Comparison of ENCODE assay signal across 7 mouse cellular contexts in genomic region chr7:119862167-119862566, GRCm38 (mm10). TPM values are rescaled to one million over a fixed set of nuclear protein-coding genes. Genes with fewer than 3 reads are reported as not detected.
DNase-seq lines count a peak whose midpoint lies in the region; ATAC-seq and TF ChIP-seq lines count a peak whose summit lies in the region.

No protein-coding gene starts in this region.

- no peak; the same call in 1 of the 2 replicates for ATAC-seq in lung, postnatal 0 days
- ATAC-seq in forebrain, embryonic 12.5 days (ENCODE audit: low FRiP score): 0 out of 2 replicates have a peak, but pooled peaks have one; percentile 13
- no peak for ATAC-seq in limb, embryonic 15.5 days (ENCODE audit: insufficient number of reproducible peaks, low FRiP score, low TSS enrichment, low read depth)

- peaks cover 7% of the 10 kb centered on the region; the same call in 1 of the 2 replicates for H3K4me1 ChIP-seq in lung, postnatal 0 days (ENCODE audit: insufficient read depth, low read depth, low read length)
- H3K4me1 ChIP-seq in lung, adult 2 months (ENCODE audit: control insufficient read depth, insufficient read depth, low read length): peaks cover 21% of the 10 kb centered on the region
- H3K4me1 ChIP-seq in forebrain, embryonic 12.5 days: peaks cover 16% of the 10 kb centered on the region
- H3K4me1 ChIP-seq in limb, embryonic 15.5 days: peaks cover 7% of the 10 kb centered on the region; the same call in 1 of the 2 replicates

- H3K27me3 ChIP-seq in lung, postnatal 0 days (replicated peaks; ENCODE audit: insufficient read depth, low read length): no peaks in the 10 kb centered on the region
- no peaks in the 10 kb centered on the region for H3K27me3 ChIP-seq in forebrain, embryonic 12.5 days
- H3K27me3 ChIP-seq in limb, embryonic 15.5 days: no peaks in the 10 kb centered on the region

- TF ChIP-seq POLR2A in lung, adult 2 months (IDR thresholded peaks at IDR 0.05; ENCODE audit: borderline replicate concordance, extremely low read depth, low read depth, low read length): no peak

- no peak overlapping the region for H3K9ac ChIP-seq in lung, postnatal 0 days (replicated peaks; ENCODE audit: low read depth)
- no peak overlapping the region for H3K9ac ChIP-seq in forebrain, embryonic 12.5 days
- no peak overlapping the region for H3K9ac ChIP-seq in limb, embryonic 15.5 days

- H3K4me3 ChIP-seq in lung, postnatal 0 days (ENCODE audit: low read depth, low read length): no peak overlapping the region
- H3K4me3 ChIP-seq in lung, adult 2 months (replicated peaks; ENCODE audit: extremely low read depth, low read depth, low read length): no peak overlapping the region
- no peak overlapping the region for H3K4me3 ChIP-seq in forebrain, embryonic 12.5 days (replicated peaks)
- H3K4me3 ChIP-seq in limb, embryonic 15.5 days: no peak overlapping the region

- no peaks in the 10 kb centered on the region; the same call in 1 of the 2 replicates for H3K36me3 ChIP-seq in lung, postnatal 0 days (ENCODE audit: insufficient read depth, low read length)
- peaks cover 13% of the 10 kb centered on the region for H3K36me3 ChIP-seq in forebrain, embryonic 12.5 days (replicated peaks)
- H3K36me3 ChIP-seq in limb, embryonic 15.5 days: peaks cover 30% of the 10 kb centered on the region

- no peaks in the 10 kb centered on the region for H3K9me3 ChIP-seq in lung, postnatal 0 days (ENCODE audit: low read length)
- H3K9me3 ChIP-seq in forebrain, embryonic 12.5 days: no peaks in the 10 kb centered on the region
- H3K9me3 ChIP-seq in limb, embryonic 15.5 days: no peaks in the 10 kb centered on the region

- WGBS in lung, postnatal 0 days: 16% methylated on average over 1 of the region's 1 CpGs
- 17% methylated on average over 1 of the region's 1 CpGs for WGBS in lung, adult 2 months
- 57% methylated on average over 1 of the region's 1 CpGs for WGBS in forebrain, embryonic 12.5 days
- WGBS in limb, embryonic 15.5 days: 36% methylated on average over 1 of the region's 1 CpGs

- H3K27ac ChIP-seq in lung, postnatal 0 days (ENCODE audit: low read length): peak overlapping the region; percentile 64
- peak overlapping the region; percentile 71 for H3K27ac ChIP-seq in forebrain, embryonic 12.5 days
- H3K27ac ChIP-seq in limb, embryonic 15.5 days: peak overlapping the region; percentile 82

- no peak for DNase-seq in lung, postnatal 0 days (ENCODE audit: low spot score)
- DNase-seq in lung, adult 2 months: no peak
- DNase-seq in right cerebral cortex, adult 18-20 months: no peak
- DNase-seq in adrenal gland, postnatal 10 days: no peak
- DNase-seq in B cell, adult 2 months: no peak

- H3K4me2 ChIP-seq in lung, postnatal 0 days (replicated peaks; ENCODE audit: low read depth, low read length): no peak overlapping the region
- H3K4me2 ChIP-seq in forebrain, embryonic 12.5 days: no peak overlapping the region
- H3K4me2 ChIP-seq in limb, embryonic 15.5 days: no peak overlapping the region

- no peak for TF ChIP-seq EP300 in lung, postnatal 0 days (IDR thresholded peaks at IDR 0.05)

- no peak for TF ChIP-seq CTCF in lung, postnatal 0 days (IDR thresholded peaks at IDR 0.05)
- no peak for TF ChIP-seq CTCF in lung, adult 2 months (IDR thresholded peaks at IDR 0.05; ENCODE audit: insufficient read depth, low read length)

RNA-seq across cellular contexts. Expression of gene Lyrm1, which starts 33.5 kb away (rescaled TPM):
- polyA plus RNA-seq in lung, postnatal 0 days (2015; fragmentation: Nextera tagmentation; extraction: Ambion mirVana): 7.4 and 7.7 TPM in 2 replicates
- polyA plus RNA-seq in lung, adult 2 months (2012; rRNA removed): 1.3 and 3.0 TPM in 2 replicates
- 11.2 and 12.6 TPM in 2 replicates for polyA plus RNA-seq in forebrain, embryonic 12.5 days (2016; fragmentation: Nextera tagmentation; extraction: Ambion mirVana)
- 9.1 and 9.9 TPM in 2 replicates for polyA plus RNA-seq in limb, embryonic 15.5 days (2015; fragmentation: Nextera tagmentation; extraction: Ambion mirVana)
- total RNA-seq in adrenal gland, postnatal 10 days (2021): 1 to 10 TPM; 7.2 to 7.5 TPM

RNA-seq across cellular contexts. Expression of gene Dcun1d3, which starts 33.9 kb away (rescaled TPM):
- 7.7 and 8.6 TPM in 2 replicates for polyA plus RNA-seq in lung, postnatal 0 days (2015; fragmentation: Nextera tagmentation; extraction: Ambion mirVana)
- polyA plus RNA-seq in lung, adult 2 months (2012; rRNA removed): 4.1 and 6.7 TPM in 2 replicates
- 16.2 and 16.8 TPM in 2 replicates for polyA plus RNA-seq in forebrain, embryonic 12.5 days (2016; fragmentation: Nextera tagmentation; extraction: Ambion mirVana)
- 12.9 and 13.9 TPM in 2 replicates for polyA plus RNA-seq in limb, embryonic 15.5 days (2015; fragmentation: Nextera tagmentation; extraction: Ambion mirVana)
- 10 to 100 TPM; 26.7 to 48.0 TPM for total RNA-seq in adrenal gland, postnatal 10 days (2021)
